Mouse (Mus musculus): Measurements from ENCODE around the gene Hs2st1. TPM values are rescaled to one million over a fixed set of nuclear protein-coding genes. Genes with fewer than 3 reads are reported as not detected.

Hs2st1 gene
- total and polyA plus RNA-seq, 3 experiments: 17.6 to 36.4 (median 29.7) TPM

- TF ChIP-seq ZKSCAN1 (IDR thresholded peaks at IDR 0.05; ENCODE audit: borderline replicate concordance, low read depth, low read length) (no peak), POLR2AphosphoS2 (IDR thresholded peaks at IDR 0.05; ENCODE audit: low read depth, low read length) (no peak), UBTF (IDR thresholded peaks at IDR 0.05; ENCODE audit: low read depth, low read length) (no peak)
Measured at GRCm38 (mm10) chr3:144556625-144557324, 13.2 kb downstream of the Hs2st1 start (continued).

- no peak for DNase-seq (ENCODE audit: extremely low read depth)
- no peaks in the 10 kb centered on the region for H3K27me3 ChIP-seq (replicated peaks)
- dilution Hi-C loops (cut with MboI; ENCODE audit: extremely low pct_ligation_motif_present, extremely low pct_unique_long_range_greater_than_20kb, low sequenced_read_pairs) (no loop called here), in situ Hi-C loops (cut with MboI; ENCODE audit: low pct_ligation_motif_present, low pct_unique_long_range_greater_than_20kb, low sequenced_read_pairs) (no loop called here)
- TF ChIP-seq ETS1 (conservative IDR thresholded peaks at IDR 0.05; ENCODE audit: low read depth, low read length) (no peak), CHD1 (IDR thresholded peaks at IDR 0.05; ENCODE audit: low read depth, low read length) (peak; percentile 62; the same call in 1 of the 2 replicates), MAFK (IDR thresholded peaks at IDR 0.05; ENCODE audit: insufficient replicate concordance, low read length) (no peak)
- no peak overlapping the region for H3K27ac ChIP-seq (ENCODE audit: insufficient read depth, low read depth)
- no peak overlapping the region for H3K4me2 ChIP-seq (ENCODE audit: insufficient read depth, low read depth, poor library complexity, severe bottlenecking)
- H3K4me3 ChIP-seq (replicated peaks in 1 of 3; ENCODE audit: low read depth in 2 of 3, low read length in 2 of 3, poor library complexity in 1 of 3): no peak overlapping the region
- peaks cover 0 to 17% of the 10 kb centered on the region in 2 experiments for H3K36me3 ChIP-seq (replicated peaks in 1 of 2; ENCODE audit: control insufficient read depth in 1 of 2, insufficient read depth in 1 of 2, low read length in 1 of 2)
- H3K79me2 ChIP-seq (replicated peaks; ENCODE audit: control insufficient read depth, extremely low read depth, insufficient read depth, poor library complexity, severe bottlenecking): peaks cover 16% of the 10 kb centered on the region
- no peak overlapping the region for H3K9ac ChIP-seq (ENCODE audit: insufficient read depth, low read depth)
- H3K4me1 ChIP-seq (ENCODE audit: control insufficient read depth in 1 of 2, insufficient read depth in 2 of 2): peaks cover 6 to 21% of the 10 kb centered on the region in 2 experiments
- H3K9me3 ChIP-seq (replicated peaks; ENCODE audit: low read length): no peaks in the 10 kb centered on the region
Measured at GRCm38 (mm10) chr3:144555144-144555543, 14.8 kb downstream of the Hs2st1 start.

GRCm38 (mm10) chr3:144554503-144554902 is 15.5 kb downstream of the Hs2st1 start:
- peaks cover 6 to 16% of the 10 kb centered on the region in 2 experiments for H3K4me1 ChIP-seq (ENCODE audit: control insufficient read depth in 1 of 2, insufficient read depth in 2 of 2)
- H3K36me3 ChIP-seq (replicated peaks in 1 of 2; ENCODE audit: control insufficient read depth in 1 of 2, insufficient read depth in 1 of 2, low read length in 1 of 2): peaks cover 0 to 17% of the 10 kb centered on the region in 2 experiments
- in situ Hi-C loops (cut with MboI; ENCODE audit: low pct_ligation_motif_present, low pct_unique_long_range_greater_than_20kb, low sequenced_read_pairs) (no loop called here), dilution Hi-C loops (cut with MboI; ENCODE audit: extremely low pct_ligation_motif_present, extremely low pct_unique_long_range_greater_than_20kb, low sequenced_read_pairs) (no loop called here)
- no peaks in the 10 kb centered on the region for H3K9me3 ChIP-seq (replicated peaks; ENCODE audit: low read length)
- peaks cover 12% of the 10 kb centered on the region for H3K79me2 ChIP-seq (replicated peaks; ENCODE audit: control insufficient read depth, extremely low read depth, insufficient read depth, poor library complexity, severe bottlenecking)
- H3K4me3 ChIP-seq (replicated peaks in 1 of 3; ENCODE audit: low read depth in 2 of 3, low read length in 2 of 3, poor library complexity in 1 of 3): no peak overlapping the region
- TF ChIP-seq SMC3 (IDR thresholded peaks at IDR 0.05; ENCODE audit: low read depth, low read length): no peak
- TF ChIP-seq GABPA (IDR thresholded peaks at IDR 0.05; ENCODE audit: insufficient replicate concordance, low read depth, low read length): no peak
- TF ChIP-seq ZC3H11A (IDR thresholded peaks at IDR 0.05; ENCODE audit: low read depth, low read length): no peak
- no peak for TF ChIP-seq TCF12 (IDR thresholded peaks at IDR 0.05; ENCODE audit: low read depth, low read length)
- no peak for TF ChIP-seq JUND (conservative IDR thresholded peaks at IDR 0.05; ENCODE audit: low read depth, low read length)
- TF ChIP-seq BHLHE40 (IDR thresholded peaks at IDR 0.05; ENCODE audit: low read depth, low read length): no peak
- no peak for TF ChIP-seq CHD1 (IDR thresholded peaks at IDR 0.05; ENCODE audit: low read depth, low read length)
- TF ChIP-seq IRF4 (IDR thresholded peaks at IDR 0.05; ENCODE audit: low read depth, low read length): no peak
- no peak for TF ChIP-seq CTCF (conservative IDR thresholded peaks at IDR 0.05 in 1 of 2, IDR thresholded peaks at IDR 0.05 in 1 of 2; ENCODE audit: low read depth in 2 of 2, low read length in 2 of 2)
- no peak for TF ChIP-seq RCOR1 (conservative IDR thresholded peaks at IDR 0.05; ENCODE audit: low read depth, low read length)
- TF ChIP-seq E2F4 (IDR thresholded peaks at IDR 0.05; ENCODE audit: insufficient replicate concordance, low read depth, low read length): no peak
- no peak for DNase-seq (ENCODE audit: extremely low read depth)
- H3K4me2 ChIP-seq (ENCODE audit: insufficient read depth, low read depth, poor library complexity, severe bottlenecking): no peak overlapping the region
- H3K9ac ChIP-seq (ENCODE audit: insufficient read depth, low read depth): no peak overlapping the region
- H3K27ac ChIP-seq (ENCODE audit: insufficient read depth, low read depth): no peak overlapping the region
- H3K27me3 ChIP-seq (replicated peaks): no peaks in the 10 kb centered on the region

Measured in CH12.LX (cell line).